Mouse (Mus musculus) CD4-positive, CD25-positive, alpha-beta regulatory T cell (primary cell): Measurements from ENCODE around the gene Thoc5. TPM values are rescaled to one million over a fixed set of nuclear protein-coding genes. Genes with fewer than 3 reads are reported as not detected.

Source experiments
- polyA plus RNA-seq: library from polyadenylated mRNA; unstranded; fragments of 100-300 nt; shearing (Covaris generic); gene quantifications from one replicate; pipeline ENCODE4 v1.2.1, GENCODE M21; 2017

Gene Thoc5
- 55.4 TPM for polyA plus RNA-seq

GRCm38 (mm10) chr11:4894848-4895816, at the start of gene Thoc5:
Gene Thoc5, plus strand, starts transcription at chr11:4895320.

GRCm38 (mm10) chr11:4849258-4849943, 45.7 kb upstream of the Thoc5 start, which contains the start of gene Nf2:
Gene Nf2, minus strand, starts transcription at chr11:4849536.

GRCm38 (mm10) chr11:4873755-4874475, 21.2 kb upstream of the Thoc5 start, which contains the start of gene Nipsnap1:
Gene Nipsnap1, plus strand, starts transcription at chr11:4873951.

GRCm38 (mm10) chr11:4947813-4948174, 52.7 kb downstream of the Thoc5 start, which contains the start of gene Nefh:
Gene Nefh, minus strand, starts transcription at chr11:4948064.

Other genes starting within 250 kb of the Thoc5 start
- gene Uqcr10, start 191.0 kb upstream of the Thoc5 start, polyA plus RNA-seq: 349 TPM
- gene Zmat5, start 190.6 kb upstream of the Thoc5 start, polyA plus RNA-seq: 107 TPM
- not detected for gene Cabp7, start 148.5 kb upstream of the Thoc5 start, polyA plus RNA-seq
- 35.1 TPM for gene Nf2, start 45.8 kb upstream of the Thoc5 start, polyA plus RNA-seq
- gene Nipsnap1, start 21.4 kb upstream of the Thoc5 start, polyA plus RNA-seq: 38.4 TPM
- 11.5 TPM for gene Nefh, start 52.7 kb downstream of the Thoc5 start, polyA plus RNA-seq
- 99.1 TPM for gene Ap1b1, start 91.5 kb downstream of the Thoc5 start, polyA plus RNA-seq
- gene Rasl10a, start 162.8 kb downstream of the Thoc5 start, polyA plus RNA-seq: 0.16 TPM
- gene Gas2l1, start 170.0 kb downstream of the Thoc5 start, polyA plus RNA-seq: 4.7 TPM
- 6.4 TPM for gene Rhbdd3, start 203.6 kb downstream of the Thoc5 start, polyA plus RNA-seq
- gene Ewsr1, start 203.9 kb downstream of the Thoc5 start, polyA plus RNA-seq: 762 TPM